Mouse (Mus musculus): ENCODE results near the gene Lpp.

DNA sequence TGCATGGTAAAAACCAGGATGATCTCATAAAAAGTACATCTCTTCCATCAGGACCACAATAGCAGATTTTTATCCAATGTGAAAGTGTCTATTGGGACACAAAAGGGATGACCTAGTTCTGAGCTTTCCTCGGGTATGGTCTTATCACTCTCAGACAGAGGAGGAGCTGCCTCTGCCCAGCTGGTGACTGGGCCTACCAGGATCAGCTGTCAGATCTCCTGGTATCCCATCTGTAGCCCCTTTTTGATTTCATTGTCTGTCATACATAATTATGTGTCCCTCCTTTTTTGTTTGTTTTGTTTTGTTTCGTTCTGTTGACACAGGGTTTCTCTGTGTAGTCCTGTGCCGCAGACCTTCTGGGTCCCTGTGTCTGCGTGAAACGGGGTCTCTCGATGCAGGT lies 644.1 kb downstream of the Lpp start:
- TF ChIP-seq GATA1 (IDR thresholded peaks at IDR 0.05; ENCODE audit: borderline replicate concordance, low read length) (no peak), FLI1 (IDR thresholded peaks at IDR 0.05; ENCODE audit: low read length) (no peak)

Measured in megakaryocyte, embryonic 14.5 days (primary cell).